Mouse (Mus musculus): ENCODE results near the gene Plod1. TPM values are rescaled to one million over a fixed set of nuclear protein-coding genes. Genes with fewer than 3 reads are reported as not detected.

Plod1 gene
- polyA plus RNA-seq, 1 experiment, result 45.0 TPM

- no peak overlapping the region for H3K4me3 ChIP-seq (replicated peaks; ENCODE audit: extremely low read depth, low read depth, low read length)
- TF ChIP-seq CTCF (IDR thresholded peaks at IDR 0.05; ENCODE audit: insufficient read depth, low read length) (no peak), POLR2A (IDR thresholded peaks at IDR 0.05; ENCODE audit: borderline replicate concordance, extremely low read depth, low read depth, low read length) (no peak)
- peaks cover 11% of the 10 kb centered on the region for H3K4me1 ChIP-seq (ENCODE audit: control insufficient read depth, insufficient read depth, low read length)
- DNase-seq, result no peak
- 88% methylated on average over 12 of the region's 12 CpGs for WGBS
Measured at GRCm38 (mm10) chr4:147902906-147903500, 33.6 kb downstream of the Plod1 start.

DNA sequence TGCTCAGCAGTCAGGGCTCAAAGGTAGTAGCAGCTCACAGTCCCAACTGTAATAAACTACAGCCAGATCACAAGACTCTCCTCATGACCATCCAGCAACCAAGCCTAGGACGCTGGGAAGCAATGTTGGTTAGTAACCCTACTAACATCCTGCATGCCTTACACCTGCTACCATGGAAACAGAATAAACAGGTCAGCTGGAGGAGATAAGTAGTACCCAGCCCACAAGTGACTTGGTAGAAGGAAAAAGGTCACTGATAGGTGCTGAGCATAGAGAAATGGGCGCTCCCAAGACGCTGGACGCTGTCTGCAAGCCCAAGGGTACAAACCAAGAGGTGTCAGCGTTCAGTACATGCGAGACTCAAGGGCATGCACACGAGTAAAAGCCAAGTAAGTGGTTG lies 36.1 kb downstream of the Plod1 start:
- no peak for DNase-seq
- H3K4me3 ChIP-seq (replicated peaks; ENCODE audit: extremely low read depth, low read depth, low read length), result no peak overlapping the region
- 70% methylated on average over 7 of the region's 7 CpGs for WGBS

GRCm38 (mm10) chr4:147897348-147897747 lies 39.2 kb downstream of the Plod1 start:
- no peak for DNase-seq
- Histone ChIP-seq H3K4me1 (ENCODE audit: control insufficient read depth, insufficient read depth, low read length) (no peaks in the 10 kb centered on the region; the same call in 1 of the 2 replicates), H3K4me3 (replicated peaks; ENCODE audit: extremely low read depth, low read depth, low read length) (no peak overlapping the region)
- TF ChIP-seq CTCF (IDR thresholded peaks at IDR 0.05; ENCODE audit: insufficient read depth, low read length) (no peak), POLR2A (IDR thresholded peaks at IDR 0.05; ENCODE audit: borderline replicate concordance, extremely low read depth, low read depth, low read length) (no peak)
- WGBS, result 89% methylated on average over 3 of the region's 3 CpGs

More for the DNA sequence above, 36.1 kb downstream of the Plod1 start:
- no peak for TF ChIP-seq POLR2A (IDR thresholded peaks at IDR 0.05; ENCODE audit: borderline replicate concordance, extremely low read depth, low read depth, low read length)
- no peak for TF ChIP-seq CTCF (IDR thresholded peaks at IDR 0.05; ENCODE audit: insufficient read depth, low read length)
- peaks cover 11% of the 10 kb centered on the region for H3K4me1 ChIP-seq (ENCODE audit: control insufficient read depth, insufficient read depth, low read length)

DNA sequence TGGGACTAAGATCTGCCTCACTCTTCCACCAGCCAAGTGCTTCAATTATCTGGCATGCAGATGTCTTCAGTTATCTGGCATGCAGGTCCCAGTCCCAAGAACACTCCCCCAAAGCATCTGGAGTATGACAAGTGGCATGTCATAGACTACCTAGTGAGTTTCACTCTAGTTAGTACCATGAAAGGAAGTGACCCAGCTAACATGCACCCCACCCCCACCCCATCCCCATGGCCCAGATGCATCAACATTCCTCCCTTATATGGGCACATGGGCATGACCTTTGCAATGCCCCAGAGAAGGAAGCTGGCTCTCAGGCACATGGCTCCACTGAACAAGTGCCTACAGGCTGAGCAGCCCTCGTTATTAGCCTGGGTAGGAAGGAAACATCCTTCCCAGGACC lies 40.2 kb downstream of the Plod1 start:
- Histone ChIP-seq H3K4me1 (ENCODE audit: control insufficient read depth, insufficient read depth, low read length) (no peaks in the 10 kb centered on the region; the same call in 1 of the 2 replicates), H3K4me3 (replicated peaks; ENCODE audit: extremely low read depth, low read depth, low read length) (no peak overlapping the region)
- 32% methylated on average over 1 of the region's 1 CpGs for WGBS
- TF ChIP-seq CTCF (IDR thresholded peaks at IDR 0.05; ENCODE audit: insufficient read depth, low read length) (no peak), POLR2A (IDR thresholded peaks at IDR 0.05; ENCODE audit: borderline replicate concordance, extremely low read depth, low read depth, low read length) (no peak)
- no peak for DNase-seq

DNA sequence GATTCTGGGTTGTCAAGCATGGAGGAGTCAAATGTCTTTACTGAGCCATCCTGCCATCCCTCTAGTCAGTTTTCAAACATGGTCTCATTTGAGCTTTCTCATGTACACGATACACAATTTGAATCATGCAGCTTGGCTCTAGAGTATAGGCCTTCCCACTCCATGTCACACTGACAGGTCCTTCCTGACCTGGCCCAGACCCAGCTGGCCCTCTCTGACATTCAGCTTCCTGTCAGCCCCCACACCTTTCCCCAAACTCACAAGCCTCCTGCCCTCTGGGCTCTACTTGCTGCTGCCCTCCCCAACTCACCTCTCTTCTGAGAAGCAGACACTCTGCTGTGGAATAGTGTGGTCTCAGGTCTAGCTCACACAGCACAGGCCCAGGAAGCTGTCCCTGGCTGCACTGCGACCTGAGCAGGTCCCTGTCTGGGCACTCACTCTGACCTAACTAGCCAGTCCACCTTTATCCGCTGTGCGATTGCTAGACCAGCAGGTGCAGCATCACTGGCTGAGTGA lies 40.7 kb downstream of the Plod1 start:
- DNase-seq, result no peak
- Histone ChIP-seq H3K4me1 (ENCODE audit: control insufficient read depth, insufficient read depth, low read length) (no peaks in the 10 kb centered on the region; the same call in 1 of the 2 replicates), H3K4me3 (replicated peaks; ENCODE audit: extremely low read depth, low read depth, low read length) (no peak overlapping the region)
- TF ChIP-seq CTCF (IDR thresholded peaks at IDR 0.05; ENCODE audit: insufficient read depth, low read length) (no peak), POLR2A (IDR thresholded peaks at IDR 0.05; ENCODE audit: borderline replicate concordance, extremely low read depth, low read depth, low read length) (no peak)
- whole genome bisulfite sequencing, result 81% methylated on average over 4 of the region's 4 CpGs

GRCm38 (mm10) chr4:147890341-147890740 lies 46.2 kb downstream of the Plod1 start:
- WGBS, result 77% methylated on average over 6 of the region's 6 CpGs
- Histone ChIP-seq H3K4me1 (ENCODE audit: control insufficient read depth, insufficient read depth, low read length) (no peaks in the 10 kb centered on the region), H3K4me3 (replicated peaks; ENCODE audit: extremely low read depth, low read depth, low read length) (no peak overlapping the region)
- no peak for DNase-seq
- TF ChIP-seq POLR2A (IDR thresholded peaks at IDR 0.05; ENCODE audit: borderline replicate concordance, extremely low read depth, low read depth, low read length), result no peak

- TF ChIP-seq CTCF (IDR thresholded peaks at IDR 0.05; ENCODE audit: insufficient read depth, low read length), result no peak
- TF ChIP-seq POLR2A (IDR thresholded peaks at IDR 0.05; ENCODE audit: borderline replicate concordance, extremely low read depth, low read depth, low read length), result no peak
- no peaks in the 10 kb centered on the region for H3K4me1 ChIP-seq (ENCODE audit: control insufficient read depth, insufficient read depth, low read length)
- 86% methylated on average over 4 of the region's 4 CpGs for WGBS
- H3K4me3 ChIP-seq (replicated peaks; ENCODE audit: extremely low read depth, low read depth, low read length), result no peak overlapping the region
- no peak for DNase-seq
Measured at GRCm38 (mm10) chr4:147888237-147888636, 48.3 kb downstream of the Plod1 start.

DNA sequence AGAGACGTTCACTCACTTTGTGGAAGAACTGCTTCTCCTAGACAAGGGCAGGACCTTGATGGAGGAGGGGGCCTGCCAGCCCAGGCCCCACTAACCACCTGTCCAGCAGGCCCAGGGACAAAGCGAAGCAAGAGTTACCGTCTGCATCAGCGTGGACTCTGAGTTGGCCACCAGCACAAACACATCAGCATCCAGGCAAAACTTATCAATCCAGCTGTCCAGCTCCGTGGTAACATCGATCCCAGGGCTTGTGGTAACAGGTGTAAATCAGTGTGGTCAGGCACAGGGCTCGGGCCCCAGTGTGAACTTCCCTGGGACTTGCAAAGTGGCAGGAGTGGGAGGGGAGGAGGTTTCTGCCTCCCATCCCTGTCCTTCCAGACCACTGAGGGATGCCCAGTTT lies 49.3 kb downstream of the Plod1 start:
- TF ChIP-seq CTCF (IDR thresholded peaks at IDR 0.05; ENCODE audit: insufficient read depth, low read length), result no peak
- TF ChIP-seq POLR2A (IDR thresholded peaks at IDR 0.05; ENCODE audit: borderline replicate concordance, extremely low read depth, low read depth, low read length), result no peak
- no peak overlapping the region for H3K4me3 ChIP-seq (replicated peaks; ENCODE audit: extremely low read depth, low read depth, low read length)
- no peak for DNase-seq
- 93% methylated on average over 7 of the region's 7 CpGs for WGBS
- H3K4me1 ChIP-seq (ENCODE audit: control insufficient read depth, insufficient read depth, low read length), result no peaks in the 10 kb centered on the region

DNA sequence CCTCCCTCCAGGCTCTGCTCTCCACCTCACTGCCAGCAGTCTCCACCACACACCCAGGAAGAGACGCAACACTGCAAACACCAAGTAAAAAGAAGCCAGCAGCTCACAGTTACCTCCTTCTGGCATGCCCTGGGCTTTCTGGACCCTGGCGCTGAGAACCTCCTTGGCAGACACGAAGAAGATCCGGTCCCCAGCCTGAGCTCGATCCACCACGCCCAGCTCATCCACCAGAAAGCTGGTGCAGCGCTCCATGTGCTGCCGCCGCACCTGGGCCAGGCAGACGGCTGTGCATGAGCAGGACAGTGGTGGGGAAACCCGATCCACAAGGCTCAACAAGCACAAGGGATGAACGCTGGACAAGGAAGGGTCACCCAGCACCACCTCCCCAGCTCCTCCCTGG lies 50.4 kb downstream of the Plod1 start:
- 96% methylated on average over 12 of the region's 12 CpGs for WGBS
- TF ChIP-seq CTCF (IDR thresholded peaks at IDR 0.05; ENCODE audit: insufficient read depth, low read length) (no peak), POLR2A (IDR thresholded peaks at IDR 0.05; ENCODE audit: borderline replicate concordance, extremely low read depth, low read depth, low read length) (no peak)
- DNase-seq, result no peak
- Histone ChIP-seq H3K4me3 (replicated peaks; ENCODE audit: extremely low read depth, low read depth, low read length) (no peak overlapping the region), H3K4me1 (ENCODE audit: control insufficient read depth, insufficient read depth, low read length) (no peaks in the 10 kb centered on the region)

- no peaks in the 10 kb centered on the region for H3K4me1 ChIP-seq (ENCODE audit: control insufficient read depth, insufficient read depth, low read length)
- DNase-seq, result no peak
- no peak overlapping the region for H3K4me3 ChIP-seq (replicated peaks; ENCODE audit: extremely low read depth, low read depth, low read length)
- TF ChIP-seq CTCF (IDR thresholded peaks at IDR 0.05; ENCODE audit: insufficient read depth, low read length), result no peak
- no peak for TF ChIP-seq POLR2A (IDR thresholded peaks at IDR 0.05; ENCODE audit: borderline replicate concordance, extremely low read depth, low read depth, low read length)
- WGBS, result 91% methylated on average over 3 of the region's 3 CpGs
Measured at GRCm38 (mm10) chr4:147884138-147884537, 52.4 kb downstream of the Plod1 start.
